23 mouse cellular contexts compared by ENCODE assay signal in genomic region chr10:97584176-97584575, GRCm38 (mm10). TPM values are rescaled to one million over a fixed set of nuclear protein-coding genes. Genes with fewer than 3 reads are reported as not detected.
DNase-seq lines count a peak whose midpoint lies in the region; ATAC-seq lines count a peak whose summit lies in the region.
"Had no signal": no experiment of that assay in that cellular context is flagged by ENCODE, and none has a peak within 500 bp of the region (broad histone marks: within the 10 kb centered on the region; RNA-seq: fewer than 3 reads in every experiment).

No protein-coding gene starts in this region.

- H3K4me3 ChIP-seq in heart, embryonic 16.5 days (ENCODE audit: low read length) = no peak overlapping the region
- no peak overlapping the region for H3K4me3 ChIP-seq in embryonic facial prominence, embryonic 14.5 days (ENCODE audit: low read depth, low read length)
- H3K4me3 ChIP-seq: erythroblast, embryonic 14.5 days; forebrain, embryonic 13.5 days; heart, embryonic 10.5 days; hindbrain, embryonic 10.5 days; midbrain, embryonic 15.5 days; myocyte had no signal

- H3K4me2 ChIP-seq in heart, embryonic 16.5 days (ENCODE audit: low read depth, low read length) = no peak overlapping the region
- no peak overlapping the region for H3K4me2 ChIP-seq in embryonic facial prominence, embryonic 14.5 days (ENCODE audit: low read depth, low read length)
- H3K4me2 ChIP-seq: forebrain, embryonic 13.5 days; liver, embryonic 11.5 days; midbrain, embryonic 15.5 days had no signal

- no peak for DNase-seq in heart, adult 9 months (ENCODE audit: low spot score in 2 of 2)
- peak; percentile 5 for DNase-seq in testis, postnatal 14 days (ENCODE audit: low spot score)
- no peak for DNase-seq in testis, postnatal 10 days (ENCODE audit: low spot score)
- peak; percentile 65 for DNase-seq in embryonic facial prominence, embryonic 14.5 days (ENCODE audit: low spot score)
- no peak for DNase-seq in kidney, adult 9 months
- no peak for DNase-seq in kidney, adult 8-10 months
- DNase-seq: adrenal gland, adult 8-10 months; cerebellum, adult 9-11 months; gastrocnemius, postnatal 25 days; kidney, adult 11 months; kidney, postnatal 14 days; lung, postnatal 10 days; thymus, postnatal 14 days had no signal

- no peaks in the 10 kb centered on the region for H3K9me3 ChIP-seq in heart, embryonic 16.5 days (replicated peaks; ENCODE audit: control insufficient read depth, low read length)
- H3K9me3 ChIP-seq in embryonic facial prominence, embryonic 14.5 days (ENCODE audit: control insufficient read depth, low read length) = no peaks in the 10 kb centered on the region
- H3K9me3 ChIP-seq: forebrain, embryonic 13.5 days; heart, embryonic 10.5 days; hindbrain, embryonic 10.5 days; midbrain, embryonic 15.5 days had no signal

- peak overlapping the region; percentile 31; the same call in 1 of the 2 replicates for H3K27ac ChIP-seq in heart, embryonic 16.5 days (ENCODE audit: low read length)
- H3K27ac ChIP-seq in embryonic facial prominence, embryonic 14.5 days (replicated peaks; ENCODE audit: low read depth, low read length) = peak overlapping the region; percentile 39; the same call in 1 of the 2 replicates
- H3K27ac ChIP-seq: forebrain, embryonic 13.5 days; heart, embryonic 10.5 days; hindbrain, embryonic 10.5 days; midbrain, embryonic 15.5 days had no signal

- 15% methylated on average over 3 of the region's 3 CpGs for WGBS in heart, embryonic 16.5 days
- 16% methylated on average over 3 of the region's 3 CpGs for WGBS in embryonic facial prominence, embryonic 14.5 days

- H3K9ac ChIP-seq in heart, embryonic 16.5 days (ENCODE audit: low read length) = no peak overlapping the region
- no peak overlapping the region for H3K9ac ChIP-seq in embryonic facial prominence, embryonic 14.5 days (ENCODE audit: low read depth, low read length)
- H3K9ac ChIP-seq: forebrain, embryonic 13.5 days; midbrain, embryonic 15.5 days had no signal

- no peaks in the 10 kb centered on the region for H3K36me3 ChIP-seq in heart, embryonic 16.5 days (ENCODE audit: control insufficient read depth, insufficient read depth)
- no peaks in the 10 kb centered on the region for H3K36me3 ChIP-seq in embryonic facial prominence, embryonic 14.5 days (ENCODE audit: control insufficient read depth, insufficient read depth, low read length)
- H3K36me3 ChIP-seq: heart, embryonic 10.5 days; hindbrain, embryonic 10.5 days; midbrain, embryonic 15.5 days had no signal

- ATAC-seq in heart, embryonic 16.5 days (replicated peaks; ENCODE audit: extremely low read depth, insufficient read depth, low FRiP score) = no peak
- ATAC-seq in embryonic facial prominence, embryonic 14.5 days (ENCODE audit: low read depth) = peak; percentile 30; the same call in 1 of the 2 replicates
- ATAC-seq: forebrain, embryonic 13.5 days; midbrain, embryonic 15.5 days had no signal

- H3K4me1 ChIP-seq in heart, embryonic 16.5 days (ENCODE audit: control insufficient read depth, insufficient read depth, low read length) = 0 out of 2 replicates have a peak, but pooled peaks cover 2% of the 10 kb centered on the region
- H3K4me1 ChIP-seq in embryonic facial prominence, embryonic 14.5 days (ENCODE audit: control insufficient read depth, insufficient read depth, low read length) = peaks cover 7% of the 10 kb centered on the region
- H3K4me1 ChIP-seq: forebrain, embryonic 13.5 days; heart, embryonic 10.5 days; hindbrain, embryonic 10.5 days; midbrain, embryonic 15.5 days had no signal

- no peaks in the 10 kb centered on the region for H3K27me3 ChIP-seq in heart, embryonic 16.5 days (ENCODE audit: control insufficient read depth, insufficient read depth, low read length)
- H3K27me3 ChIP-seq in embryonic facial prominence, embryonic 14.5 days (replicated peaks; ENCODE audit: control insufficient read depth, insufficient read depth, low read length) = no peaks in the 10 kb centered on the region
- H3K27me3 ChIP-seq: forebrain, embryonic 13.5 days; midbrain, embryonic 15.5 days had no signal

RNA-seq across cellular contexts. Expression of gene Lum, which starts 19.2 kb away (rescaled TPM):
- polyA plus RNA-seq in heart, embryonic 16.5 days (2015; fragmentation: Nextera tagmentation; extraction: Ambion mirVana) = 91.3 and 93.1 TPM in 2 replicates
- polyA plus RNA-seq in embryonic facial prominence, embryonic 14.5 days (2014; fragmentation: Nextera tagmentation; extraction: Ambion mirVana) = 568 and 584 TPM in 2 replicates
- polyA plus RNA-seq: C2C12; erythroblast, embryonic 14.5 days; myocyte had no signal

RNA-seq across cellular contexts. Expression of gene Kera, which starts 22.5 kb away (rescaled TPM):
- polyA plus RNA-seq in heart, embryonic 16.5 days (2015; fragmentation: Nextera tagmentation; extraction: Ambion mirVana) = 0.21 and 0.35 TPM in 2 replicates
- polyA plus RNA-seq in embryonic facial prominence, embryonic 14.5 days (2014; fragmentation: Nextera tagmentation; extraction: Ambion mirVana) = 21.6 and 22.0 TPM in 2 replicates
- polyA plus RNA-seq: C2C12; erythroblast, embryonic 14.5 days; heart, embryonic 10.5 days; myocyte; neural tube, embryonic 14.5 days had no signal

RNA-seq across cellular contexts. Expression of gene Epyc, which starts 59.7 kb away (rescaled TPM):
- polyA plus RNA-seq in heart, embryonic 16.5 days (2015; fragmentation: Nextera tagmentation; extraction: Ambion mirVana) = 1.0 and 1.3 TPM in 2 replicates
- 27.9 and 39.2 TPM in 2 replicates for polyA plus RNA-seq in embryonic facial prominence, embryonic 14.5 days (2014; fragmentation: Nextera tagmentation; extraction: Ambion mirVana)
- polyA plus RNA-seq: C2C12; erythroblast, embryonic 14.5 days; myocyte; neural tube, embryonic 14.5 days had no signal

Comparison
In these comparisons a context has a peak if more than half of its experiments do, and no peak if none do; other contexts are left out.
1. DNase-seq: peak in testis, postnatal 14 days (single experiment) and embryonic facial prominence, embryonic 14.5 days (single experiment); none in heart, adult 9 months (0 of 2), testis, postnatal 10 days (single experiment), kidney, adult 9 months (single experiment) and kidney, adult 8-10 months (0 of 2).
2. RNA of gene Kera, which starts 22.5 kb away (polyA plus RNA-seq): 21.6 to 22.0 TPM in embryonic facial prominence, embryonic 14.5 days; 0.21 to 0.35 TPM in heart, embryonic 16.5 days; every median in the first group is over 10 times any median in the second.
3. RNA of gene Epyc, which starts 59.7 kb away (polyA plus RNA-seq): 27.9 to 39.2 TPM in embryonic facial prominence, embryonic 14.5 days; 1.0 to 1.3 TPM in heart, embryonic 16.5 days; every median in the first group is over 10 times any median in the second.